Mouse (Mus musculus): ENCODE results near the gene Vat1. TPM values are rescaled to one million over a fixed set of nuclear protein-coding genes. Genes with fewer than 3 reads are reported as not detected.

The Vat1 gene
- total and polyA plus RNA-seq, 3 experiments: 14.9 to 49.4 (median 29.9) TPM

GRCm38 (mm10) chr11:101442127-101442693 lies 23.8 kb downstream of the Vat1 start, which contains the start of gene Rpl27:
Gene Rpl27, plus strand, starts transcription at chr11:101442298.
- peak within 1 kb of the TSS; percentile 72 for H3K27ac ChIP-seq (ENCODE audit: insufficient read depth, low read depth)
- H3K79me2 ChIP-seq (replicated peaks; ENCODE audit: control insufficient read depth, extremely low read depth, insufficient read depth, poor library complexity, severe bottlenecking): peaks cover 32% of the 10 kb centered on the region
- TF ChIP-seq ETS1 (conservative IDR thresholded peaks at IDR 0.05; ENCODE audit: low read depth, low read length) (peak; percentile 76), SMC3 (IDR thresholded peaks at IDR 0.05; ENCODE audit: low read depth, low read length) (peak; percentile 68), ELF1 (IDR thresholded peaks at IDR 0.05; ENCODE audit: low read depth, low read length) (peak; percentile 100), TBP (conservative IDR thresholded peaks at IDR 0.05; ENCODE audit: low read depth, low read length) (peak; percentile 97), RCOR1 (conservative IDR thresholded peaks at IDR 0.05; ENCODE audit: low read depth, low read length) (no peak), TCF12 (IDR thresholded peaks at IDR 0.05; ENCODE audit: low read depth, low read length) (peak; percentile 97), MYC (IDR thresholded peaks at IDR 0.05; ENCODE audit: low read depth, low read length) (peak; percentile 99), ZMIZ1 (IDR thresholded peaks at IDR 0.05; ENCODE audit: low read depth, low read length) (peak; percentile 97), ZC3H11A (IDR thresholded peaks at IDR 0.05; ENCODE audit: low read depth, low read length) (no peak), IRF4 (IDR thresholded peaks at IDR 0.05; ENCODE audit: low read depth, low read length) (peak; percentile 80; the same call in 1 of the 2 replicates), CHD1 (IDR thresholded peaks at IDR 0.05; ENCODE audit: low read depth, low read length) (no peak), E2F4 (IDR thresholded peaks at IDR 0.05; ENCODE audit: insufficient replicate concordance, low read depth, low read length) (no peak), MAZ (IDR thresholded peaks at IDR 0.05; ENCODE audit: low read depth, low read length) (peak; percentile 98; the same call in 1 of the 2 replicates), CHD2 (IDR thresholded peaks at IDR 0.05; ENCODE audit: low read length) (peak; percentile 96), MAX (IDR thresholded peaks at IDR 0.05; ENCODE audit: low read length) (peak; percentile 91), USF1 (IDR thresholded peaks at IDR 0.05; ENCODE audit: low read depth, low read length) (no peak; the same call in 1 of the 2 replicates), JUN (IDR thresholded peaks at IDR 0.05; ENCODE audit: insufficient read depth, low read depth, low read length) (no peak), JUND (conservative IDR thresholded peaks at IDR 0.05; ENCODE audit: low read depth, low read length) (peak; percentile 59; the same call in 1 of the 2 replicates), POLR2AphosphoS2 (IDR thresholded peaks at IDR 0.05; ENCODE audit: low read depth, low read length) (peak; percentile 73; the same call in 1 of the 2 replicates), KAT2A (IDR thresholded peaks at IDR 0.05; ENCODE audit: insufficient replicate concordance, low read length) (peak; percentile 99), MEF2A (IDR thresholded peaks at IDR 0.05; ENCODE audit: borderline replicate concordance, low read depth, low read length) (peak; percentile 91), PAX5 (IDR thresholded peaks at IDR 0.05; ENCODE audit: low read length) (no peak), USF2 (conservative IDR thresholded peaks at IDR 0.05; ENCODE audit: low read depth, low read length) (no peak), GABPA (IDR thresholded peaks at IDR 0.05; ENCODE audit: insufficient replicate concordance, low read depth, low read length) (peak; percentile 86; the same call in 1 of the 2 replicates), NRF1 (IDR thresholded peaks at IDR 0.05; ENCODE audit: low read depth, low read length) (peak; percentile 61), EP300 (IDR thresholded peaks at IDR 0.05; ENCODE audit: low read length) (no peak; the same call in 1 of the 2 replicates), HCFC1 (IDR thresholded peaks at IDR 0.05; ENCODE audit: low read depth, low read length) (peak; percentile 95), BHLHE40 (IDR thresholded peaks at IDR 0.05; ENCODE audit: low read depth, low read length) (peak; percentile 64), POLR2A (IDR thresholded peaks at IDR 0.05; ENCODE audit: low read depth, low read length) (peak; percentile 99), ZNF384 (IDR thresholded peaks at IDR 0.05; ENCODE audit: low read depth, low read length) (peak; percentile 75), MXI1 (IDR thresholded peaks at IDR 0.05; ENCODE audit: low read depth, low read length) (peak; percentile 57; the same call in 1 of the 2 replicates), SIN3A (IDR thresholded peaks at IDR 0.05; ENCODE audit: low read length) (peak; percentile 97), UBTF (IDR thresholded peaks at IDR 0.05; ENCODE audit: low read depth, low read length) (peak; percentile 51; the same call in 1 of the 2 replicates), RAD21 (IDR thresholded peaks at IDR 0.05; ENCODE audit: low read depth, low read length) (peak; percentile 65), NELFE (IDR thresholded peaks at IDR 0.05; ENCODE audit: low read depth, low read length) (peak; percentile 98), ZKSCAN1 (IDR thresholded peaks at IDR 0.05; ENCODE audit: borderline replicate concordance, low read depth, low read length) (no peak; the same call in 1 of the 2 replicates), MAFK (IDR thresholded peaks at IDR 0.05; ENCODE audit: insufficient replicate concordance, low read length) (no peak), CTCF (conservative IDR thresholded peaks at IDR 0.05 in 1 of 2, IDR thresholded peaks at IDR 0.05 in 1 of 2; ENCODE audit: low read depth in 2 of 2, low read length in 2 of 2) (peak; percentile 74 to 93)
- no peaks in the 10 kb centered on the region for H3K9me3 ChIP-seq (replicated peaks; ENCODE audit: low read length)
- H3K36me3 ChIP-seq (replicated peaks in 1 of 2; ENCODE audit: control insufficient read depth in 1 of 2, insufficient read depth in 1 of 2, low read length in 1 of 2): peaks cover 29 to 33% of the 10 kb centered on the region in 2 experiments
- in situ Hi-C loops (cut with MboI; ENCODE audit: low pct_ligation_motif_present, low pct_unique_long_range_greater_than_20kb, low sequenced_read_pairs) (no loop called here), dilution Hi-C loops (cut with MboI; ENCODE audit: extremely low pct_ligation_motif_present, extremely low pct_unique_long_range_greater_than_20kb, low sequenced_read_pairs) (no loop called here)
- peak within 1 kb of the TSS; percentile 97 for H3K4me2 ChIP-seq (ENCODE audit: insufficient read depth, low read depth, poor library complexity, severe bottlenecking)
- H3K9ac ChIP-seq (ENCODE audit: insufficient read depth, low read depth): peak within 1 kb of the TSS; percentile 100
- H3K27me3 ChIP-seq (replicated peaks): no peaks in the 10 kb centered on the region
- H3K4me1 ChIP-seq (ENCODE audit: control insufficient read depth in 1 of 2, insufficient read depth in 2 of 2): peaks cover 12 to 25% of the 10 kb centered on the region in 2 experiments
- H3K4me3 ChIP-seq (replicated peaks in 1 of 3; ENCODE audit: low read depth in 2 of 3, low read length in 2 of 3, poor library complexity in 1 of 3): peak within 1 kb of the TSS; percentile 74 to 98 (median 98)
- peak; percentile 100 for DNase-seq (ENCODE audit: extremely low read depth)
